Mouse (Mus musculus) MEL (cell line): ENCODE results near the gene Dnah3. TPM values are rescaled to one million over a fixed set of nuclear protein-coding genes. Genes with fewer than 3 reads are reported as not detected.
A peak's percentile ranks its signal among the peaks of the same experiment; 100 is the strongest.

ENCODE experiments used
- DNase-seq: peaks from one replicate; pipeline ENCODE4 v3.0.0; 2011; ENCODE audit warnings: low read depth, low spot score
- H3K27ac ChIP-seq: 2 replicates; pipeline ENCODE4 v1.5.1; 2012; ENCODE audit warnings: low read depth, mild to moderate bottlenecking, control low read depth, low read length, moderate library complexity; ENCODE audit not compliant: control insufficient read depth
- H3K27me3 ChIP-seq, 2 experiments: fragments of 150-350 bp in 1 of 2; sonication (generic) in 1 of 2; 2 replicates each; pipeline ENCODE4 v1.6.1; 2012; ENCODE audit warnings: low read length in 2 of 2, mild to moderate bottlenecking in 2 of 2, improper control_type of control experiment in 1 of 2, moderate library complexity in 1 of 2; ENCODE audit not compliant: insufficient read depth in 2 of 2, control insufficient read depth in 1 of 2
- H3K36me3 ChIP-seq, 2 experiments: 2 replicates each; pipeline ENCODE4 v1.6.1; 2012 to 2014; ENCODE audit warnings: low read length in 2 of 2, improper control_type of control experiment in 1 of 2, inconsistent platforms in 1 of 2, mild to moderate bottlenecking in 1 of 2; ENCODE audit not compliant: insufficient read depth in 2 of 2, control insufficient read depth in 1 of 2
- H3K4me1 ChIP-seq, 2 experiments: fragments of 150-350 bp in 1 of 2; sonication (generic) in 1 of 2; 2 replicates each; pipeline ENCODE4 v1.6.1; 2012; ENCODE audit warnings: low read length in 2 of 2, improper control_type of control experiment in 1 of 2, mild to moderate bottlenecking in 1 of 2; ENCODE audit not compliant: insufficient read depth in 2 of 2, control insufficient read depth in 1 of 2
- H3K4me3 ChIP-seq, 2 experiments: fragments of 150-350 bp in 1 of 2; sonication (generic) in 1 of 2; 2 replicates each; pipeline ENCODE4 v1.5.1; 2012; ENCODE audit warnings: low read depth in 2 of 2, low read length in 2 of 2, mild to moderate bottlenecking in 2 of 2, moderate library complexity in 2 of 2, control low read depth in 1 of 2, improper control_type of control experiment in 1 of 2; ENCODE audit not compliant: control insufficient read depth in 1 of 2, insufficient read depth in 1 of 2
- H3K79me2 ChIP-seq: 2 replicates; pipeline ENCODE4 v1.6.1; 2012; ENCODE audit warnings: mild to moderate bottlenecking, low read length, moderate library complexity; ENCODE audit not compliant: control insufficient read depth, poor library complexity, insufficient read depth
- H3K9ac ChIP-seq: 2 replicates; pipeline ENCODE4 v1.6.1; 2012; ENCODE audit warnings: low read depth, mild to moderate bottlenecking, control low read depth, low read length, moderate library complexity; ENCODE audit not compliant: control insufficient read depth, poor library complexity, severe bottlenecking
- H3K9me3 ChIP-seq: fragments of 150-350 bp; sonication (generic); replicated peaks from 2 replicates; pipeline ENCODE4 v1.6.1; 2012; ENCODE audit warnings: mild to moderate bottlenecking, low read length, improper control_type of control experiment, moderate library complexity; ENCODE audit not compliant: insufficient read depth
- BHLHE40 ChIP-seq: IDR thresholded peaks from 2 replicates; pipeline ENCODE4 v1.6.1; 2012; ENCODE audit warnings: low read depth, mild to moderate bottlenecking, inconsistent platforms, low read length, improper control_type of control experiment, borderline replicate concordance
- CHD1 ChIP-seq: IDR thresholded peaks from 2 replicates; pipeline ENCODE4 v1.6.1; 2012; ENCODE audit warnings: low read depth, mild to moderate bottlenecking, inconsistent platforms, low read length, improper control_type of control experiment
- CTCF ChIP-seq, 3 experiments: IDR thresholded peaks in 2 of 3; conservative IDR thresholded peaks in 1 of 3; 2 replicates each; pipeline ENCODE4 v1.5.1; 2011 to 2012; ENCODE audit warnings: low read length in 3 of 3, low read depth in 2 of 3, mild to moderate bottlenecking in 2 of 3, improper control_type of control experiment in 1 of 3, inconsistent platforms in 1 of 3, mixed read lengths in 1 of 3, moderate library complexity in 1 of 3; ENCODE audit not compliant: control insufficient read depth in 1 of 3, insufficient read depth in 1 of 3, poor library complexity in 1 of 3, severe bottlenecking in 1 of 3
- EP300 ChIP-seq, 2 experiments: IDR thresholded peaks; 2 replicates each; pipeline ENCODE4 v1.6.1; 2011; ENCODE audit warnings: improper control_type of control experiment in 2 of 2, low read length in 2 of 2, low read depth in 1 of 2, mild to moderate bottlenecking in 1 of 2
- ETS1 ChIP-seq: IDR thresholded peaks from 2 replicates; pipeline ENCODE4 v1.6.1; 2012; ENCODE audit warnings: low read depth, mild to moderate bottlenecking, inconsistent platforms, low read length, improper control_type of control experiment, moderate library complexity
- GATA1 ChIP-seq: IDR thresholded peaks from 2 replicates; pipeline ENCODE4 v1.6.1; 2011; ENCODE audit warnings: low read depth, low read length, improper control_type of control experiment
- MAX ChIP-seq: IDR thresholded peaks from 2 replicates; pipeline ENCODE4 v1.6.1; 2011; ENCODE audit warnings: low read length, improper control_type of control experiment
- MEF2A ChIP-seq: IDR thresholded peaks from 2 replicates; pipeline ENCODE4 v1.6.1; 2014; ENCODE audit warnings: low read depth, mild to moderate bottlenecking, inconsistent platforms, low read length, improper control_type of control experiment; ENCODE audit not compliant: poor library complexity, insufficient replicate concordance, severe bottlenecking; ENCODE audit errors: extremely low read depth
- MXI1 ChIP-seq: IDR thresholded peaks from 2 replicates; pipeline ENCODE4 v1.6.1; 2011; ENCODE audit warnings: mild to moderate bottlenecking, low read depth, low read length, improper control_type of control experiment
- MYB ChIP-seq: IDR thresholded peaks from 2 replicates; pipeline ENCODE4 v1.6.1; 2011; ENCODE audit warnings: mild to moderate bottlenecking, low read depth, low read length, improper control_type of control experiment
- MYC ChIP-seq: IDR thresholded peaks from 2 replicates; pipeline ENCODE4 v1.6.1; 2011; ENCODE audit warnings: low read depth, mild to moderate bottlenecking, low read length, improper control_type of control experiment, moderate library complexity
- NELFE ChIP-seq: IDR thresholded peaks from 2 replicates; pipeline ENCODE4 v1.6.1; 2011; ENCODE audit warnings: low read depth, low read length, improper control_type of control experiment
- NRF1 ChIP-seq: IDR thresholded peaks from 2 replicates; pipeline ENCODE4 v1.6.1; 2014; ENCODE audit warnings: low read depth, mild to moderate bottlenecking, inconsistent platforms, low read length, improper control_type of control experiment, moderate library complexity; ENCODE audit not compliant: poor library complexity, insufficient read depth, severe bottlenecking
- POLR2A ChIP-seq, 2 experiments: IDR thresholded peaks; 2 replicates each; pipeline ENCODE4 v1.6.1; 2011 to 2012; ENCODE audit warnings: low read length in 2 of 2, mild to moderate bottlenecking in 2 of 2, control low read depth in 1 of 2, improper control_type of control experiment in 1 of 2, low read depth in 1 of 2, moderate library complexity in 1 of 2; ENCODE audit not compliant: control insufficient read depth in 1 of 2, insufficient read depth in 1 of 2, poor library complexity in 1 of 2
- POLR2AphosphoS5 ChIP-seq: IDR thresholded peaks from 2 replicates; pipeline ENCODE4 v1.6.1; 2012; ENCODE audit warnings: low read depth, borderline replicate concordance, mild to moderate bottlenecking, inconsistent platforms, low read length, moderate library complexity, mixed read lengths
- SMC3 ChIP-seq: IDR thresholded peaks from 2 replicates; pipeline ENCODE4 v1.6.1; 2011; ENCODE audit warnings: low read depth, low read length, improper control_type of control experiment
- TAL1 ChIP-seq: IDR thresholded peaks from 2 replicates; pipeline ENCODE4 v1.6.1; 2012; ENCODE audit warnings: mild to moderate bottlenecking, inconsistent platforms, low read length, moderate library complexity, mixed read lengths
- TBP ChIP-seq: IDR thresholded peaks from 2 replicates; pipeline ENCODE4 v1.8.0; 2011; ENCODE audit warnings: low read depth, low read length, improper control_type of control experiment
- TCF12 ChIP-seq: IDR thresholded peaks from 2 replicates; pipeline ENCODE4 v1.6.1; 2014; ENCODE audit warnings: low read depth, mild to moderate bottlenecking, inconsistent platforms, low read length, improper control_type of control experiment, moderate library complexity
- USF1 ChIP-seq: IDR thresholded peaks from 2 replicates; pipeline ENCODE4 v1.6.1; 2014; ENCODE audit warnings: low read depth, mild to moderate bottlenecking, inconsistent platforms, low read length, improper control_type of control experiment, moderate library complexity
- ZC3H11A ChIP-seq: IDR thresholded peaks from 2 replicates; pipeline ENCODE4 v1.6.1; 2012; ENCODE audit warnings: low read depth, mild to moderate bottlenecking, inconsistent platforms, low read length, improper control_type of control experiment
- polyA plus RNA-seq, 2 experiments: library from polyadenylated mRNA; stranded (reverse) in 1 of 2; unstranded in 1 of 2; fragments of >175 nt in 1 of 2; fragments of >200 nt in 1 of 2; gene quantifications; 2 replicates each; pipeline versions ENCODE4 v1.2.1 to v1.2.4; 2012; ENCODE audit warnings: low replicate concordance in 2 of 2, low read depth in 1 of 2; ENCODE audit not compliant: insufficient read length in 2 of 2, insufficient read depth in 1 of 2, missing spikeins in 1 of 2
- total RNA-seq: library from RNA; depleted of rRNA; stranded (reverse); fragments of 300-350 nt; gene quantifications from 2 replicates; pipeline ENCODE4 v1.2.3, GENCODE M21; 2012

Dnah3 gene
- total and polyA plus RNA-seq, 3 experiments: not detected

DNA sequence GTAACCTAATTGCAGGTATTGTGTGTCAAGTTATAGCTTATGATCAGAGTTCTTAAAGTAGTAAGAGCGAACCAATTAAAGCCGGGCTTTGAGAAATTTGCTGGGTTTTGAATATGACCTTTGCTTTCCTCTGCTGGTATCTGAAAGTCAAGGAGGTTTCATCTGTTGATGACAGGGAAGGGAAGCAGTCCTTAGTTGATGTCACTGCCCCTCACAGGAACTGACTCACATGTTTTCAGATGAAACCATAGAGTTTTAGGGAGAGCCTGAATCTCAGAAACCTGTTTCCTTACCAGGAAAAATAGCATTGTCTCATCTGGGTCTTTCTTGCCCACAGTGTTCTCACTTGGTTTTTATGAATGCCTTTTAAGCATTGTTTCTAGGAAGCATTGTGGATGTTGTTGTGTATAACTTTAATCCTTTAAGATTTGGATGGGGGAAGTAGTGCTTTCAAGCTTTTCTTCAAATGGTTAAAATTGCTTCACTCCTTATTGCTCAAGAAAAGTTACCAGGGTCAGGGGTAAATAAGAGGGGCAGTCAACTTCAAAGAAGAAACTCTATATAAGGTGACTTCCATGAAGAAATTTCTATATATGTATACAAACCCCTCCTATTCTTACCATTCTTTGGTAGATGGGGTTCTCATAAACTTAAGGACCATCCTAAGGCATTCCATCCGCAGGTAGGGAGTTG is 188.4 kb downstream of the Dnah3 start:
- no peak overlapping the region for H3K27ac ChIP-seq
- H3K27me3 ChIP-seq: no peaks in the 10 kb centered on the region
- H3K4me3 ChIP-seq: no peak overlapping the region
- TF ChIP-seq MYC (no peak), CHD1 (no peak), GATA1 (no peak), MAX (no peak), ETS1 (no peak), NRF1 (no peak), SMC3 (no peak), POLR2A (IDR thresholded peaks at IDR 0.05; ENCODE audit: control insufficient read depth in 1 of 2, insufficient read depth in 1 of 2, low read depth in 1 of 2, low read length in 2 of 2, poor library complexity in 1 of 2) (no peak), MXI1 (no peak), MEF2A (no peak), POLR2AphosphoS5 (no peak), MYB (no peak), USF1 (no peak), TAL1 (no peak)
- DNase-seq: no peak
- H3K4me1 ChIP-seq: no peaks in the 10 kb centered on the region
- H3K79me2 ChIP-seq: no peaks in the 10 kb centered on the region
- H3K9ac ChIP-seq: no peak overlapping the region
- H3K36me3 ChIP-seq: no peaks in the 10 kb centered on the region
- no peaks in the 10 kb centered on the region for H3K9me3 ChIP-seq

DNA sequence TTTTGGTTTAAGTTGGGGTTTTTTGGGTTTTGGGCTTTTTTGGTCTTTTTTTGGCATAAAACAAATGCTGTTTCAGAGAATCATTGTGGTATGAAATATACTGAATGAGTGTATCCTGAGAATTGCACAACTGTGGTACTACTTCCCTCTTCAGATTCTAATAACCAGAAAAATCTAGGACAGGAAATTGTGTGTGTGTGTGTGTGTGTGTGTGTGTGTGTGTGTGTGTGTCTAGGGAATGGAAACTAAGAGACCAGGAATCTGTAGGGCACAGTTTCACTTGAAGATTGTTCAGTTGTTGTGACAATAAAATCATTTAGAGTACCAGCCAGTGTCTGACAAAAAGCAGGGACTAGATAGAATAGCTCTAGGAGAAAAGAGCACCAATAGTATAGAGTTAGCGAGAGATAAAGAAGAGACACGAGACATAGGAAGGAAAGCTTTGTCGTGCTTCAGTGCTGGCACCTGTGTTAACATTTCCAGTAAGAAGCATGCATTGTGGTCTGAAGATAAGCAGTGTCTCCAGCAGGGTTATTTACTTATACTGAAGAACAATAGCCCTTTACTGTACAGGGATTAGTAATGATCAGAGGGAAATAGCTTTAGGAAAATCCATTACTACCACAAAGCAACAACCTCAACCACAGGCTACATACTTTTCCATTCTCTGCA is 195.6 kb downstream of the Dnah3 start:
- peaks cover 10 to 17% of the 10 kb centered on the region in 2 experiments for H3K4me1 ChIP-seq

More for the DNA sequence above, 195.6 kb downstream of the Dnah3 start:
- no peaks in the 10 kb centered on the region for H3K79me2 ChIP-seq
- no peaks in the 10 kb centered on the region for H3K9me3 ChIP-seq
- no peak overlapping the region for H3K27ac ChIP-seq
- TF ChIP-seq NELFE (no peak), TBP (0 out of 2 replicates have a peak, but pooled peaks have one; percentile 34), ZC3H11A (no peak), TAL1 (no peak), SMC3 (no peak), MAX (no peak), TCF12 (peak; percentile 42; the same call in 1 of the 2 replicates), GATA1 (peak; percentile 44; the same call in 1 of the 2 replicates), MXI1 (no peak), CTCF (IDR thresholded peaks at IDR 0.05 in 2 of 3, conservative IDR thresholded peaks at IDR 0.05 in 1 of 3; ENCODE audit: control insufficient read depth in 1 of 3, insufficient read depth in 1 of 3, low read depth in 2 of 3, low read length in 3 of 3, poor library complexity in 1 of 3, severe bottlenecking in 1 of 3) (no peak), CHD1 (no peak), BHLHE40 (peak; percentile 43; the same call in 1 of the 2 replicates), EP300 (IDR thresholded peaks at IDR 0.05; ENCODE audit: low read depth in 1 of 2, low read length in 2 of 2) (peak; percentile 13 to 40; a peak in 1 of 4 replicates)
- H3K9ac ChIP-seq: no peak overlapping the region
- H3K27me3 ChIP-seq: no peaks in the 10 kb centered on the region
- H3K4me3 ChIP-seq: no peak overlapping the region
- peak; percentile 51 for DNase-seq
- peaks cover 0 to 28% of the 10 kb centered on the region in 2 experiments; a peak in 2 of 4 replicates for H3K36me3 ChIP-seq
